Mouse (Mus musculus) monocyte, adult 5-6 weeks (primary cell): ENCODE data around the gene Mymx. TPM values are rescaled to one million over a fixed set of nuclear protein-coding genes. Genes with fewer than 3 reads are reported as not detected.
"Not testable (repeated sequence)": the region's sequence is repeated elsewhere in the genome, so short reads cannot be mapped to it uniquely, and the experiment has no call there.

Experiments used
- ATAC-seq: fragments of 153-309, 156-312 bp; replicated peaks from 2 replicates; pipeline ENCODE4 v1.8.0; 2017; ENCODE audit warnings: mild to moderate bottlenecking; ENCODE audit not compliant: low TSS enrichment, insufficient number of reproducible peaks, severe bottlenecking, poor library complexity, low FRiP score
- total RNA-seq: library from RNA; stranded (forward); fragments of 200-1000, 200-491, 200-594 nt; gene quantifications from 3 replicates; pipeline ENCODE4 v1.2.3, GENCODE M21; 2017

Mymx gene
- not detected in 3 replicates for total RNA-seq

DNA sequence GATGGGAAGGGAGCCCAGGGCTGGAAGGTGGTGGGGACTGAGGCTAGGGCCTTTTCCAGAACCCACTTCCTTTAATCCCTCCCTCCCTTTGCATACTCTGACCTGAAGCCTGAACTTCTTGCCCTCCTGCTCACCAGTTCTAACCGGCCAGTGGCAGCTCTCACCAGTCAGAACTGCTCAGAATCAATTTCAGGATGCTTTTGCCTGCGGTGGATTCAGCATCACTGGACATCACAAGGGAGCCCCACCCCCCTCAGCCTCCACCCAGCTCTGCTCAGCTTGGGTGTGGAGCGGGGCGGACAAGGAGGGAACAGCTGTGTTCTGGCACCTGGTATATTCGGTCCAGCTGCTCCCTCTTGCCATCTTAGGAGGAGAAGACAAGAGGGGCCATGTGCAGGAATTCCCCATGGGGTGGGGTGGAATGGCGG lies at the start of gene Mymx:
Gene Mymx, minus strand, starts transcription at position 226 of the 428 bp plus-strand sequence.
- no peak for ATAC-seq

DNA sequence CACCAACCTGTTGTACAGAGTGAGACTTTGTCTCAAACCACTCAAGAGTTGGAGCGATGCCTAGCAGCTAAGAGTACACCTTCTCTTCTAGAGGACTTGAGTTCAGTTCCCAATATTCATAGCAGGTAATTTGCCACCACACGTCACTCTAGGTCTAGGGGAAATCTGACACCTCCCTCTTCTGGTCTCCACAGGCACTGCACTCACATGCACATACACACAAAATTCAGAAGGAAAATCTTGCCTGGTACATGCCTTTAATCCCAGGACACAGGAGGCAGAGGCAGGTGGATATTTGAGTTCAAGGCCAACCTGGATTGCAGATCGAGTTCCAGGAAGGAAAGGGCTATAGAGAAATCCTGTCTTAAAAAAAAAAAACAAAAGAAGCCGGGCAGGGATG lies 42.3 kb upstream of the Mymx start:
- ATAC-seq, result no peak

DNA sequence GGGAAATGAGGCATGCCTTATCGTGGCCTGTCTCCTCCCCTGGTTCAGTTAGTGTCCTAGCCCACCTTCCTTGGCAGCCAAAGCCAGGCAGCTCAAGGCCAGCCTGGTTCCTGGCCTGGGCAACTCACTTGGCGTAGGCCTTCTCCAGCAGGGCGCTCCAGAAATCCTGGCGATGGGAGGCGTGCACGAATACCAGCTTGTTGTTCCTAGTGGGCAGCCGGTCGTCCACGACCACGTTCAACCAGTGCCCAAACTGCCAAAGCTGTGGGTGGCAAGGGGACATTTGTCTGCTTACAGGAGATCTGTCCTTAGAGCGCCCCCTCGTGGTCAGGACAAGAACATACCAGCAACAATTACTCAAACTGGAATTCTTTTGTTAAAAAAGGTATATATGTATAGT lies 40.8 kb upstream of the Mymx start:
- ATAC-seq, result peak; percentile 53

DNA sequence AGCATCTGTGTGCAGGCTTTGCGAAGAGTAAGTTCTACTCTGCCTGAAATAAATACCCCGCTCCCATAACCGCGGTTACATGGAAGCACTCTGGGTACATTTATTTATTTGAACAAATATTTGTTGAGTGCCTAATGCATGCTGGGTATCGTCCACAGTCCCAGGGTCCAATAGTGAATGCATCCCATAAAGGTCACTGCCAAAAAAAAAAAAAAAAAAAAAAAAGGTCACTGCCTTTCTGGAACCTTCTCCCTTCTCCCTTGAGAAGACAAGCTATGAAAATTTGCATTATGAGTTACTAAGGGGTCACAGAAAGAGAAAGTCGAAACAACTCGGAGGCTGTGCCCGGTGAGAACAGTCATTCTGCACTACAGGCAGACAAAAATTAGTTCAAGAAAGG lies 40.1 kb upstream of the Mymx start:
- no peak for ATAC-seq

DNA sequence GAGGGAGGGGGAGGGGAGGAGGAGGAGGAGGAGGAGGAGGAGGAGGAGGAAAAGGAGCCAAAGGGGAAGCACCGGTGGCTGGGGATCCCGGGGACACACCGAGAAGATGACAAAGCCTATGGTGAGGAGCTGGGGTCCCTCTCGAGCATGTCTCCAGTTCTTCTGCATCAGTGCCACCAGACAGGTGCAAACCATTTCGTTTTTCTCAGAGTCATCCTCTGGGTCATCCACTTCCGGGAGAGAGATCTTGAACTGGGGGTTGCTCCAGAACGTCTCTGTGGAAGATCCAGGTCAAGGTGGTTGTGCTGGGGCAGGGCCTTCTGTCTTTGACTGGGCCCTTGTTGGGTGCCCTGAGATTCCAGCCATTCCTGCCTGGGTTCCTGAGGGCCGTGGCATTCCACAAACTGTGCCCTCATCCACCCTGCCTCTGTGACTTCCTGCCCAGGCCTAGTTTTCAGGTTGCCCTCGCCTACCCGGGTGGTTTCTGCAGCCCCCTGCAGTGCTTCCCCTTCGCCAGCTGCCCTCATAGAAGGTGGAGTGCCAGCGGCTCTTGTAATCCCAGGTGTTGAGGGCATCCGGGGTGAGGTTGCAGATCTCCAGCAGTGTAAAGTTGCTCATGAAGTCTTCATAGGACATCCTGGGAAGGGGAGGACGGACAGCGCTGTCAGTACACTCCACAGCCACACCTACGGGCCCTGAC lies 36.8 kb upstream of the Mymx start:
- ATAC-seq, result no peak

DNA sequence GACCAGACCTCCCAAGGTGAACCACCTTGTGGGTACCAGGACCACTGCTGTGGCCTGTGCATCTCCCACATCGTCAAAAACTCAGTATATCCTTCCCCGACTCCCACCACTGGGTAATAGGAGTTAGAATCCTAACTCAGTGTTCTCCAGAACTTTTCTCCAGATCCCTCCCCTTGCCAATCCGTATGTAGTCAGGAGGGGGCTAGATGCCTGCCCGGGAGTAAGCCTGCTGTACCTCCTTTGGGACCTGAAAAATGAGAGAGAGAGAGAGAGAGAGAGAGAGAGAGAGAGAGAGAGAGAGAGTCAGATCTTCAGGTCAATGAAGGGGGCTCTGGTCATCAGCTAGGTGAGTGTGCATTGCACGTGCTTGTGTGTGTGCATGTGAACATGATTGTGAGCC lies 32.1 kb upstream of the Mymx start:
- ATAC-seq, result no peak

DNA sequence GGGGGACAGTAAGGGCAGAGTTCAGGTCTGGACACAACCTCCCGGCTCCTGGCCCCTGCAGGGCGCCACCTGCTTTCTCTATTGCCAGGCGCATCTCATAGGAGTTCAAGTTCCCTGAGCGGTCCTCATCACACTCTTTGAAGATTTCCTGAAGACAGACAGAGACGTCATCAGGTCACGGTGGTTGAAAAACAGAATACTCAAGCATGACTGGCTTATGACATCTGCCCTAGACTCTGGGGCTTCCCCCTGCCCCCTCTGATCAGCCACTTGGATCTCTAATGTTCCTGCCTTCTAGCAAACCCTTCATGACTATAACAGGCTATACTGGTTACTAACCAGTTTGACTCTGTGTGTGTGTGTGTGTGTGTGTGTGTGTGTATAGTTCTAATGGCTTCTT lies 30.0 kb upstream of the Mymx start:
- no peak for ATAC-seq

DNA sequence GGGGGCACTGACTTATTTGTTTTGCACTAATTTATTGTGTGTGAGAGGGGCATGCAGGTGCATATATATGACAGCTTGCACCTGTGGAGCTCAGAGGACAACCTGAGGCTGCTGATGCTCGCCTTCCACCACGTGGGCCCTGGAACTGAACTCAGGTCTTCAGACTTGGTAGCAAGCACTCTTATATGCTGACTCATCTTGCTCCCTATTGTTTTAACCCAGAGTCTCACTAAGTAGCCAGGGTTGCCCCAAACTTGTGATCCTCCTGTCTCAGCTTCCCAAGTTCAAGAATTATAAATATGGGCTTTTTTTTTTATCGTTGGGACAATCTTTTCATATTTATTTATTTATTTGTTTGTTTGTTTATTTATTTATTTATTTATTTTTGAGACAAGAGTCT lies 29.1 kb upstream of the Mymx start:
- no peak for ATAC-seq

DNA sequence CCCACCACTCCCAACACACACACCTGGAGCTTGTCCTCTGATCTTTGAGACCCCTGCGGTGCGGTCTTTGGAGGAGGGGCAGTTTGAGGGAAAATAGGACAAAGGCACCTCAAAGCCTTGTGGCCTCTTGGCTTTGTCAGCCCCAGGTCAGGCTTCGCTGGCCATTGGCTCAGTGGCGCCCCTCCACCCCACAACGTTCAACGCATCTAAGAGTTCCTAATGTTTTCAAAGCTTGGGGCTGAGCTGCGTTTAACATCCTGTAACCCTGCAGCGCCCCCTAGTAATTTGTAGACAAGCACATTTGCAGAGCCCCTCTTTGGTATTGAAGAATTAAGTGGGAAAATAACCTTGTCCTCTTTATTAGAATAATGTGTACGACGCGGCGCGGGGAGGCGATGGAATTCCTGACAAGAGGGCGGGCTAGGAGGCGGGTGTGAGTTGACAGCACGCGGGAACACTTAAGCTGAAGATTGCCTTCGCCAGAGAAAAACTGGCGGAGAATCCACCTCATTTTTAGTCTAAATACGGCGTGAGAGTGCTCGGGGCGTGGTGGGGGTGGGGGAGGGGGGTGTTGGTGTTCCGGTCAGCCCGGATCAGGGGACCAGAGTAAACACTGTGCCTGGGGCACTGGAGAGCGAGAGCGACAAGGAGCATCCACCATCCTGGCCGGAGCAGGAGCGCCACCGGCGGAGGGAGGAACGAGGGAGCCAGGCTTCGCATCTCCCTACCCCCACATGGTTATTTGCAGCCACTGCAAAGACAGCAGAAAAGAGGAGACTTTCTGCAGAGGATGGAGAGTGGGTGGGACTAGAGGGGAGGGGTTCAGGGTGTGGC lies 28.2 kb upstream of the Mymx start:
- ATAC-seq, result no peak

DNA sequence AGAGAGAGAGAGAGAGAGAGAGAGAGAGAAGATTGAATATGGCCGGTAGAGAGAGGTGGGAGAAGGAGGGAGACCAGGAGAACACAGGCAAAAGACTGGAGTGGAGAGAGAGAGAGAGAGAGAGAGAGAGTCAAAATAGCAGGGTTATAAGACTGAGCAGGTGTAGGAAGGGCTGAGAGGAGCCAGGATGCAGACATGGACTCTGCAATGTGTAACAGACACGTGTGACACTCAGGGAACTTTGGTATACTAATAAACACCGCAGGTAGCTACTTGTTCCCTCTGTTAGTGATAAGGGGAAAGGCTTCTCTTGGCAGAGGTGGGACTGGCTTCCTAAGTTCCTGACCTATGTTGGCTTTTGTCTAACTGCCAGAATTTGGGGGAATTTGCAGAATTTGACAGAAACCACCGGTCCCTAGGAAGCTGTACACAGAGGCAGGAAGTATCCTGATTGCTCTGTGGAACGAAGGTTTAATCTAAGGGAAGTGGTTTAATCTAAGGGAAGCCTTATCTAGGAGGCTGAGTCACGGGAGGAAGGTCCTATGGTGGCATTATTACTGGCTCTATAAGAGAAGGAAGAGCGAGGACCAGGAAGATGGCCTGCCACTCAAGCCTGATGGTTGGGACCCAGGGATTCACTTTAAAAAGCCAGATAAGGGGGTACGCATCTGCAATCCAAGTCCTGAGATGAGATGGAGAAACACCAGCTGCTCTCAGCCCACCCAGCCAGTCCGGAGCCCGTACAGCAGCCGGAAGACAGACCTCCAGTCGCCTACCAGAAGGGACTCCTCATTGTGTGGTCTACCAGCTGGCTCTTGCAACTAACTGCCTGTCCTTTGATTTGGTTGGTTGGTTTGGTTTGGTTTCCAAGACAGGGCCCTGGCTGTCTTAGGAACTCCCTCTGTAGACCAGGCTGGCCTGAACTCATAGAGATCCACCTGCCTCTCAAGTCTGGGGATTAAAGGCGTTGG lies 27.3 kb upstream of the Mymx start:
- no peak for ATAC-seq

DNA sequence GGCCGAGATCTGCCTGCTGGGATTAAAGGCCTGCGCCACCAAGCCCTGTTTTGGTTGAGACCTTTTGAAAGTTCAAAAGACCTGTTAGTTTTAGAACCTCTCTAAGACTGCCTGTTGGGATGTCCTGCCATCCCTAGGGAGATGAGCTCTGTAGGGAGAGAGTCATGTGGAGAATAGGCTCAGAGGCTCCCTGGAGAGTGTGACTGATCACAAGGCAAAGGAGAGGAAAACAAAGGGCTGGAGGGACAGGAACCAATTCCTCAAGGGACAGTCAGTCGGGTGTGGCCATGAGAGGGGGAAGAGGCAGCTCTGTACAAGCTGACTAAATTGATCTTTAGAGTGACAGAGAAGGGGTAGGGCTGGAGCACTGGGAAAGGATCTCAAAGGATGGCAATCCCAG lies 26.3 kb upstream of the Mymx start:
- no peak for ATAC-seq

DNA sequence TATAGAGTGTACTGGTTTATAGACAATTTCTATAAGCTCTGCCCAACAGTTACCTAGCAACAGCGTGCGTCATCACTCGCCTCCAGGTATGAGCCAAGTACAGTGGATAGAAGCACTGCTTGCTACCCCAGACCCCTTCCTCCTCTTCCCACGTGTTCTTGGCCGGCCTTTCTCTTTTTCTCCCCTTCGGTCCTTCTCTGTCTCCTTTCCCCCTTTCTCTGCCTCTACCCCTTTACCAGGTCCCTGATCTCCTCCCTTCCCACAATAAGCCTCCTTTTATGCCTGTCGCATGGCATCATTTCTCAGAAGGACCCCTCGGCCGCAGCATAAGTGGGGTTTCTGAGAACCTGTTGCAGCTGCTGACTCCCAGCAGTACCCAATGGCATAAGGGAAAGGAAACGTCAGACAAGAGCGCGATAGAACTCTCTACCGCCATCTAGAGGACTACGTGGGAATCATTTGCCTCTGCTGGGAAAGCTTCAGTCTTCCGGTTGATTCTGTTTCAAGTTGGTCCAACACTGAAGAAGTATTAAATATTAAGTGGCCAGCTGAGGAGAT lies 24.8 kb upstream of the Mymx start:
- ATAC-seq, result peak; percentile 87

DNA sequence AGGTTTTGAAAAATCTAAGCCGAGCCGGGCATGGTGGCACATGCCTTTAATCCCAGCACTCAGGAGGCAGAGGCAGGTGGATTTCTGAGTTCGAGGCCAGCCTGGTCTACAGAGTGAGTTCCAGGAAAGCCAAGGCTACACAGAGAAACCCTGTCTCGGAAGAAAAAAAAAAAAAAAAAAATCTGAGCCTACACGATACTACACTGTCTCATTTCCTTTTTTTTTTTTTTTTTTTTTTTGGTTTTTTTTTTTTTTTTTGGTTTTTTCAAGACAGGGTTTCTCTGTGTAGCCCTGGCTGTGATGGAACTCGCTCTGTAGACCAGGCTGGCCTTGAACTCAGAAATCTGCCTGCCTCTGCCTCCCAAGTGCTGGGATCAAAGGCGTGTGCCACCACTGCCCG lies 21.5 kb upstream of the Mymx start:
- ATAC-seq, result not testable (repeated sequence)

DNA sequence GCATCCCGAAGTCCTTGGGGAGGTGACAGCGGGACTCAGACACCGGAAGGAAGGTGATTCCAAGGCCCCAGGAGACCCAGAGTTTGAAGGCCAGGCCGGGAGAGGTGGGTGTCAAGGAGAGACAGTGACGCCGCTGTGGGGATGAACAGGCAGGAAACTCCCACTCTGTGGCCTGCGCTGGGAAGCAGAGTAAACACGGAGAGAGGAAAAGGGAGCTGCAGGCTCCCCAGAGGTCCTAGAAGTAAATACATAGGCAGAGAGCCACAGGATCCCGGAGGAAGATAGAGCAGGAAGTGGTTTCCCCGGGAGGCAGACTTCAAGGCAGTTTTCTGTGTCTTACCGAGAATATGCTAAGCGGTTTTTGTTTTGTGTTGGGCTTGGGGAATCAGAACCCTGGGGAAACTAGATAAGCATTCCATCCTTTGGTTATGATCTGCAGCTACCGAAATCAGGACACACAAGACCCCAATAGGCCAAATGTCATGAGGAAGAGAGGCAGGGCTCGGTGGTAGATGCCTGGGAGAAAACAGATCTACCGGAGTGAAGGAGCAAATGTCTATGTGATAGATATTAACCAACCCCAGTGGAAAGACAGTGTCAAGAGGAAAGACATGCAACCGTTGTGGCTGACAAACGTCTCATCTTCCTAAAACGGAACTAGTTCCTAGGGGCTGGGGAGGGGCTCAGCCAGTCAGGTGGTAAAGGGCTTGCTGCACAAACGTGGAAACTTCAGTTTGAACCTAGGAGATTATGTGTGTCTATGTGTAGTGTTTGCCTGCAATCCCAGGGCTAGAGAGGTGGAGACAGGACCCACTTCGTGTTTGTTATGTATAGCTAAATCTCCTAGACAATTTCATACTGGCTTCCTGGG lies 17.7 kb upstream of the Mymx start:
- no peak for ATAC-seq

DNA sequence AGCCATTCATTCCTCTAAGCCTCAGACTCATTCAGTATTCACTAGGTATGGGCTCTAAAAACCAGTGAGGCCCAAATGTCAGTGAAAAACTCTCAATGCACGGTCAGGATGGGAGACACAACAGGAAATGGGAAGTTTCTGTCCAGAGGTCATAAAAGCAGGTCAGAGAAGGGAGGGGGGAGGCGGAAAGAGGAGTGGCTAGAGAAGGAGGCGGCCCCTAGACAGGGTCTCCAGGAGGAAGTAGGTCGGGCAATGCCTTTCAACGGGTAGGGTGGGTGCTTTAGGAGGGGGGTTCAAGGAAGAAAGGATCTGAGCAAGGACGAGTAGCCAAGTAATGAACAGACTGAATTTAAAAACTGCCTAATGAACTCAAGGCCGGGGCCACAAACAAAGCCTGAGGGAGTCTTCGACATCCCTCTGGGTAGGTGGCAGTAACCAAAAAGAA lies 17.1 kb upstream of the Mymx start:
- ATAC-seq, result no peak

DNA sequence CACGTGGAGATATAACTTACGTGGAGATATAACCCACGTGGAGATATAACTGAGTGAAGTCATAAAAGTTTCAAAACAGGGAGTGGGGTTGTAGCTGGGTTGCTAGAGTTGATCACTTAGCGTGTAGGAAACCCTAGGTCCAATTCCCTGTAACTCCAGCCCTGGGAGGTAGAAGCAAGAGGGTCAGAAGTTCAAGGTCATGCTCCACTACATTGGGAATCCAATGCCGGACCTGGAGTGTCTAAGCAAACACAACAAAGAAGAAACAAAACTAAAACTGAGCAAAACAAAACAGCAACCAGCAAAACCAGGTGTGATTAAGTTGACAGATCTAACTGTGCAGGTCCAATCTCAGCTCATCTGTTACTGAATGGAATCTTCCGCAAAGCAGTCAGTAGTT lies 15.8 kb upstream of the Mymx start:
- no peak for ATAC-seq

DNA sequence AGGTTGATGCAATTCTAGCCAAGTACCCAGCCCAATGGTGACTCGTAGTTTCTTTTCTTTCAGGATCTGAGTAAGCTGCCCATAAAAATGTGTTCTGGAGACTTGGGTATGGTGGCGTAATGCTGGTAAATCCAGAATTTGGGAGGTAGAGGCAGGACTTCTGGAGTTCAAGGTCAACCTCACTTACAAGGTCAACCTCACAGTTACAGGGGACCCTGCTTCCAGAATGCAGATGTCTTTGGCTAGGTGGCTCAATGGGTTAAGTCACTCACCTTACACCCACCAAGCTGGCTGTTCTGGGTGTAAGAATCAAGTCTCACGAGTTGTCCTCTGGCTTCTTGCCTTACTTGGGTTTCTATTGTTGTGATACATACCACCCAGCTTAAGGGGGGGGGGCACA lies 14.8 kb upstream of the Mymx start:
- ATAC-seq, result no peak

DNA sequence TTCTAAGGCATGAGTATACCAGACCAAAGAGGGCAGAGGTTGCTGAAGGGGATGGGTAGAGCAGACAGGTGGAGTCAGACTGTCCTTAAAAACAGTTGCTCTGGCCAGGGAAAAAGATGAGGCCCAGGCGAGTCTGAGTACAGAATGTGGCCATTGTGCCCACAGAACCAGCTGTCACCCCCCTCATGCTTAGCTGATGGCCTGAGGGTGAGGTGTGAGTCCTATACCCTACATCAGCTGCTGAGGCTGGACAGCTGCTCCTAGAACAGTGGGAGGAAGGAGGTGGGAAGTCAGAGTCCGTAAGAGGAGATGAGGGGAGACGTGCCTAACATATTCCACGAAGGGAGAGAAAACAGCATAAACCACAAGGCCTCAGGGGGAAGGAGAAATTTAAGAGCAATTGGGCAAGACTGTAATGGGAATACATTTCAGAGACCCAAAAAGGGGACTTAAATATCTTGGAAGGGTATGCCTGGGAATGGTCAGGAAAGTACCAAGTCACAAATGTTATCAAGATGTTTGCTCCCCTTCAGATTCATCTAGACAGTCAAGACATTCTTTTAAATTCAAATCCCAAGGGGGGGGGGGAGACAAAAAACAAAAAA lies 14.2 kb upstream of the Mymx start:
- ATAC-seq, result no peak
